Mouse (Mus musculus) E14TG2a.4 (cell line): ENCODE data around the gene Spic.

Experiments used
- CTCF ChIP-seq: conservative IDR thresholded peaks from 2 replicates; pipeline ENCODE4 v1.5.1; 2014; ENCODE audit warnings: low read length
- POU5F1 ChIP-seq: IDR thresholded peaks from 2 replicates; pipeline ENCODE4 v1.6.1; 2014; ENCODE audit warnings: low read length, borderline replicate concordance

GRCm38 (mm10) chr10:88730571-88731495 is 46.0 kb upstream of the Spic start, which contains the start of gene Arl1:
- no peak for TF ChIP-seq CTCF
- TF ChIP-seq POU5F1 = no peak
